Mouse (Mus musculus) bone marrow macrophage, adult 2 months (primary cell): Measurements from ENCODE around the gene AI464131.

Source experiments
- CTCF ChIP-seq: IDR thresholded peaks from 2 replicates; pipeline ENCODE4 v1.5.1; 2012; ENCODE audit warnings: low read depth, mild to moderate bottlenecking, low read length, moderate library complexity
- POLR2A ChIP-seq: IDR thresholded peaks from 2 replicates; pipeline ENCODE4 v1.6.1; 2012; ENCODE audit warnings: mild to moderate bottlenecking, low read depth, low read length, borderline replicate concordance

DNA sequence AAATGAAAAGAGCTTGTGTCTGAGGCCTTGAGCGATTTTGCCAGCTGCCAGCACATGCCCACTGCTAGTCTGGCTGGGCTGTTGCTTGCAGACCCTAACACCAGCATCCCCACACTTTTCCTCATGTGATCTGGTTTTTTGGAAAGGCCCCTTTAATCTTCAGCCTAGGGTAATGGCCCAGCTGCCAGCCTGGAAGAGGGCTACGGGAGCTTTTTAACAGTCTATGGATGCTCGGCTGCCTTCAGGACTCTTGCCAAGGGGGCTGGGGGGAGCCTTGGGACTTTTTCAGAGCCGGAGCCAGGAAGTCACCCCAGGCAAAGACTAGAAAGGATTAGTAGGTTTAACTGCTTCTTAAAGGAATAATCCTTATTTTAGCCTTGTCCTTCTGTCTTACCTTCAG is 10.4 kb upstream of the AI464131 start:
- TF ChIP-seq CTCF, result no peak
- no peak for TF ChIP-seq POLR2A
